Mouse (Mus musculus) brain, embryonic 14.5 days (tissue): ENCODE results near the gene Bbs9.

Experiments used
- CTCF ChIP-seq: fragments of 200-500 bp; IDR thresholded peaks from 2 replicates; pipeline ENCODE4 v1.5.1; 2012; ENCODE audit warnings: inconsistent platforms, mild to moderate bottlenecking, moderate library complexity, borderline replicate concordance; ENCODE audit not compliant: insufficient read depth, insufficient read length; ENCODE audit errors: extremely low read depth
- POLR2A ChIP-seq: fragments of 200-500 bp; IDR thresholded peaks from 2 replicates; pipeline ENCODE4 v1.6.1; 2012; ENCODE audit warnings: mild to moderate bottlenecking, inconsistent platforms, borderline replicate concordance; ENCODE audit not compliant: poor library complexity, insufficient read depth, insufficient read length, severe bottlenecking; ENCODE audit errors: extremely low read depth

DNA sequence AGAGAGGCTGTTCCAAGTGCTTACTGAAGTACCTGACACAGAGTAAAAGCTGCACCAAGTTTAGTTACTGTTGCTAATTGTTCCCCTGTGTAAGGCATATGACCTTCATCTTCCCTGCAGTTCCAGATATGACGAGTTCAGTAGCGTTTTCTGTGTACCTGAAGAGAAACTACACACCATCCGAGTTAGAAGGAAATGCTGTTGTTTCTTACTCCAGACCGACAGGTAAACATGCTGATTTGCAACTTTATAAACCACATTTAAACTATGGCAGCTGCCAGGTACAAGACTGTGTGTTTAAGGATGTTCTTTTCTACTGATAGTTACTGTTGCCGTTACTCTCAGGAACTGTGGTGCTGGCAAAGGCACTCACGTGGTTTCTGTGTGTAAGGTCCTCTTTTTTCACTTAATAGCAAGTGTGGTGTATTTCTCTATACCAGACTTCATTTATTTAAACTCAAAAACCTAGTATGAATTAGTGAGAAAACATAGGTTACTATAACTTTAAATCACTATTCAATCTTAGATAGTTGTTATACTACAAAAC, 170.4 kb downstream of the Bbs9 start:
- TF ChIP-seq CTCF, result no peak
- no peak for TF ChIP-seq POLR2A
